In the genomic region with DNA sequence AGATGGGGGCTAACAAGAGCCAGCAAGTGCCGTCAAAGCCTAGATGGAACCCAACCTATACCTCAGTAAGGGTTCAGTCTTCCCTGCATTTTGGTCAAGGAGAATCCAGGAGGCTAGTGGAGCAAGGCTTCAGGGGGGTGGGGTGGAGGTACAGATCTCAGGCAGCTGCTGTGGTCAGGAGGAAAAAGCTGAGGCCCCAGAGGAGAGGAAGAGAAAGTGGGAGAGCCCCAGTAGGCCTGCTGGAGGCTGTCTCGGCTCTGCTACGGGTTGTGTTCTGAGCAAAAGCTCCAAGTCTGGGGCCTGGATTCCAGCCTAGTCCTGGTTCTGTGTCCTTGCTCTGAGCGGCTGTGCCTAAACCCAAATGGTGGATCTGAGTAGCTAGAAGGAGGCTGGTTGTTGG, we compare ENCODE assay signal across 25 mouse cellular contexts. TPM values are rescaled to one million over a fixed set of nuclear protein-coding genes. Genes with fewer than 3 reads are reported as not detected.
A peak's percentile ranks its signal among the peaks of the same experiment; 100 is the strongest.
DNase-seq lines count a peak whose midpoint lies in the region; ATAC-seq and TF ChIP-seq lines count a peak whose summit lies in the region.
"Had no signal": no experiment of that assay in that cellular context is flagged by ENCODE, and none has a peak within 500 bp of the region (broad histone marks: within the 10 kb centered on the region; RNA-seq: fewer than 3 reads in every experiment).

No protein-coding gene starts in this region.

- H3K9me3 ChIP-seq in liver, embryonic 13.5 days (replicated peaks), result no peaks in the 10 kb centered on the region
- no peaks in the 10 kb centered on the region for H3K9me3 ChIP-seq in liver, embryonic 11.5 days (ENCODE audit: control insufficient read depth, low read length)
- H3K9me3 ChIP-seq: embryonic facial prominence, embryonic 10.5 days; forebrain, embryonic 12.5 days; heart, embryonic 15.5 days; limb, embryonic 13.5 days; midbrain, embryonic 13.5 days had no signal

- H3K9ac ChIP-seq in liver, embryonic 13.5 days, result no peak overlapping the region
- H3K9ac ChIP-seq in liver, embryonic 11.5 days (ENCODE audit: low read depth, low read length), result no peak overlapping the region
- H3K9ac ChIP-seq: forebrain, embryonic 12.5 days; heart, embryonic 15.5 days; limb, embryonic 13.5 days; lung, embryonic 14.5 days; midbrain, embryonic 13.5 days had no signal

- H3K4me3 ChIP-seq in liver, embryonic 13.5 days (replicated peaks), result no peak overlapping the region
- H3K4me3 ChIP-seq in liver, embryonic 11.5 days (ENCODE audit: low read depth, low read length), result no peak overlapping the region
- H3K4me3 ChIP-seq in cerebellum, adult 2 months (replicated peaks; ENCODE audit: insufficient read depth, low read depth, low read length), result no peak overlapping the region
- H3K4me3 ChIP-seq: embryonic facial prominence, embryonic 10.5 days; forebrain, embryonic 12.5 days; heart, embryonic 15.5 days; layer of hippocampus, adult 2 months; limb, embryonic 13.5 days; midbrain, embryonic 13.5 days; myocyte had no signal

- peaks cover 51% of the 10 kb centered on the region for H3K27me3 ChIP-seq in liver, embryonic 13.5 days
- H3K27me3 ChIP-seq in liver, embryonic 11.5 days (replicated peaks; ENCODE audit: control insufficient read depth, insufficient read depth, low read length), result peaks cover 35% of the 10 kb centered on the region
- H3K27me3 ChIP-seq in cerebellum, adult 2 months (ENCODE audit: control insufficient read depth, insufficient read depth, low read length), result no peaks in the 10 kb centered on the region

- 0 out of 2 replicates have a peak overlapping the region, but pooled peaks have one; percentile 29 for H3K27ac ChIP-seq in liver, embryonic 13.5 days
- H3K27ac ChIP-seq in liver, embryonic 11.5 days (ENCODE audit: low read depth, low read length), result no peak overlapping the region
- no peak overlapping the region for H3K27ac ChIP-seq in cerebellum, adult 2 months (ENCODE audit: insufficient read depth, low read length)
- H3K27ac ChIP-seq: embryonic facial prominence, embryonic 10.5 days; forebrain, embryonic 12.5 days; heart, embryonic 15.5 days; hindbrain, postnatal 0 days; layer of hippocampus, adult 2 months; limb, embryonic 13.5 days; midbrain, embryonic 13.5 days had no signal

- no peak overlapping the region for H3K4me2 ChIP-seq in liver, embryonic 13.5 days
- no peak overlapping the region for H3K4me2 ChIP-seq in liver, embryonic 11.5 days
- H3K4me2 ChIP-seq: forebrain, embryonic 12.5 days; heart, embryonic 15.5 days; limb, embryonic 13.5 days; lung, embryonic 14.5 days; midbrain, embryonic 13.5 days had no signal

- DNase-seq in liver, embryonic 13.5 days, result no peak
- DNase-seq in liver, embryonic 11.5 days (ENCODE audit: low spot score), result no peak
- peak; percentile 58 to 59 for DNase-seq in B cell, adult 2 months
- DNase-seq in cerebellum, adult 2 months, result no peak
- no peak for DNase-seq in frontal cortex, postnatal 10 days (ENCODE audit: low spot score in 2 of 2)
- DNase-seq: adrenal gland, postnatal 10 days; cerebellum, adult 11-12 months; cerebellum, postnatal 36 days; gastrocnemius, postnatal 10 days; kidney, adult 11 months; kidney, postnatal 10 days; layer of hippocampus, postnatal 36 days; lung, embryonic 14.5 days; lung, postnatal 36 days had no signal

- ATAC-seq in liver, embryonic 13.5 days (ENCODE audit: low read depth), result no peak
- no peak for ATAC-seq in liver, embryonic 11.5 days (replicated peaks; ENCODE audit: low FRiP score)
- ATAC-seq in common myeloid progenitor, adult 5-6 weeks (replicated peaks; ENCODE audit: low read depth, poor library complexity, severe bottlenecking), result peak; percentile 46
- peak; percentile 30 for ATAC-seq in megakaryocyte progenitor cell, adult 5-6 weeks (replicated peaks; ENCODE audit: poor library complexity)
- ATAC-seq: hindbrain, postnatal 0 days; midbrain, embryonic 13.5 days had no signal

- TF ChIP-seq CTCF in cerebellum, adult 2 months (IDR thresholded peaks at IDR 0.05; ENCODE audit: borderline replicate concordance, insufficient read depth, low read depth, low read length), result no peak

- H3K36me3 ChIP-seq in liver, embryonic 13.5 days, result no peaks in the 10 kb centered on the region
- no peaks in the 10 kb centered on the region for H3K36me3 ChIP-seq in liver, embryonic 11.5 days (ENCODE audit: control insufficient read depth, insufficient read depth, low read length)
- H3K36me3 ChIP-seq: embryonic facial prominence, embryonic 10.5 days; forebrain, embryonic 12.5 days; heart, embryonic 15.5 days; limb, embryonic 13.5 days; midbrain, embryonic 13.5 days had no signal

- WGBS in liver, embryonic 13.5 days (ENCODE audit: insufficient replicate concordance), result 46% methylated on average over 4 of the region's 4 CpGs
- 64% methylated on average over 4 of the region's 4 CpGs for WGBS in liver, embryonic 11.5 days
- 94% methylated on average over 4 of the region's 4 CpGs for WGBS in cerebellum, adult 2 months

- no peak for TF ChIP-seq POLR2A in cerebellum, adult 2 months (IDR thresholded peaks at IDR 0.05; ENCODE audit: borderline replicate concordance, insufficient read depth, low read length)

- peaks cover 21% of the 10 kb centered on the region for H3K4me1 ChIP-seq in liver, embryonic 13.5 days (replicated peaks)
- H3K4me1 ChIP-seq in liver, embryonic 11.5 days (replicated peaks; ENCODE audit: control insufficient read depth, insufficient read depth, low read length), result peaks cover 16% of the 10 kb centered on the region
- 0 out of 2 replicates have a peak, but pooled peaks cover 4% of the 10 kb centered on the region for H3K4me1 ChIP-seq in cerebellum, adult 2 months (ENCODE audit: control insufficient read depth, insufficient read depth, low read length)

RNA-seq across cellular contexts. Expression of gene Tlr9, which starts 0.6 kb away (rescaled TPM):
- 0.07 TPM in 1 of 2 replicates, not detected in the other for polyA plus RNA-seq in liver, embryonic 13.5 days (2015; fragmentation: Nextera tagmentation; extraction: Ambion mirVana)
- polyA plus RNA-seq in liver, embryonic 11.5 days (2014; fragmentation: Nextera tagmentation; extraction: Ambion mirVana), result not detected in 2 replicates
- total RNA-seq in common myeloid progenitor, adult 5-6 weeks (2017), result 0.41 and 0.53 TPM in 2 replicates
- 2.2 and 4.5 TPM in 2 replicates for total RNA-seq in megakaryocyte progenitor cell, adult 5-6 weeks (2015)
- total RNA-seq in megakaryocyte progenitor cell, adult 5-6 weeks (2017), result 0.37 and 0.46 TPM in 2 replicates
- polyA plus RNA-seq in cerebellum, adult 2 months (2012; rRNA removed), result 0.31 and 0.57 TPM in 2 replicates
- polyA plus RNA-seq: C2C12; embryonic facial prominence, embryonic 10.5 days; forebrain, embryonic 12.5 days; midbrain, embryonic 13.5 days; myocyte had no signal

RNA-seq across cellular contexts. Expression of gene Twf2, which starts 20.1 kb away (rescaled TPM):
- 25.6 and 26.3 TPM in 2 replicates for polyA plus RNA-seq in liver, embryonic 13.5 days (2015; fragmentation: Nextera tagmentation; extraction: Ambion mirVana)
- polyA plus RNA-seq in liver, embryonic 11.5 days (2014; fragmentation: Nextera tagmentation; extraction: Ambion mirVana), result 58.4 and 61.1 TPM in 2 replicates
- 42.5 and 44.4 TPM in 2 replicates for total RNA-seq in common myeloid progenitor, adult 5-6 weeks (2017)
- total RNA-seq in megakaryocyte progenitor cell, adult 5-6 weeks (2015), result 45.1 and 46.4 TPM in 2 replicates
- 67.5 and 80.6 TPM in 2 replicates for total RNA-seq in megakaryocyte progenitor cell, adult 5-6 weeks (2017)
- polyA plus RNA-seq in cerebellum, adult 2 months (2012; rRNA removed), result 54.7 and 59.1 TPM in 2 replicates

RNA-seq across cellular contexts. Expression of gene Ppm1m, which starts 23.4 kb away (rescaled TPM):
- polyA plus RNA-seq in liver, embryonic 13.5 days (2015; fragmentation: Nextera tagmentation; extraction: Ambion mirVana), result 10.0 and 12.1 TPM in 2 replicates
- polyA plus RNA-seq in liver, embryonic 11.5 days (2014; fragmentation: Nextera tagmentation; extraction: Ambion mirVana), result 25.3 and 26.9 TPM in 2 replicates
- 9.4 and 14.7 TPM in 2 replicates for total RNA-seq in common myeloid progenitor, adult 5-6 weeks (2017)
- total RNA-seq in megakaryocyte progenitor cell, adult 5-6 weeks (2015), result 14.3 and 16.9 TPM in 2 replicates
- total RNA-seq in megakaryocyte progenitor cell, adult 5-6 weeks (2017), result 15.5 and 23.7 TPM in 2 replicates
- 36.0 and 38.9 TPM in 2 replicates for polyA plus RNA-seq in cerebellum, adult 2 months (2012; rRNA removed)

RNA-seq across cellular contexts. Expression of gene Alas1, which starts 25.5 kb away (rescaled TPM):
- 37.7 and 43.7 TPM in 2 replicates for polyA plus RNA-seq in liver, embryonic 13.5 days (2015; fragmentation: Nextera tagmentation; extraction: Ambion mirVana)
- 57.4 and 67.9 TPM in 2 replicates for polyA plus RNA-seq in liver, embryonic 11.5 days (2014; fragmentation: Nextera tagmentation; extraction: Ambion mirVana)
- total RNA-seq in common myeloid progenitor, adult 5-6 weeks (2017), result 76.9 and 90.2 TPM in 2 replicates
- 559 and 576 TPM in 2 replicates for total RNA-seq in megakaryocyte progenitor cell, adult 5-6 weeks (2015)
- 961 and 988 TPM in 2 replicates for total RNA-seq in megakaryocyte progenitor cell, adult 5-6 weeks (2017)
- 117 and 134 TPM in 2 replicates for polyA plus RNA-seq in cerebellum, adult 2 months (2012; rRNA removed)

RNA-seq across cellular contexts. Expression of gene Wdr82, which starts 52.3 kb away (rescaled TPM):
- 7.8 and 7.9 TPM in 2 replicates for polyA plus RNA-seq in liver, embryonic 13.5 days (2015; fragmentation: Nextera tagmentation; extraction: Ambion mirVana)
- polyA plus RNA-seq in liver, embryonic 11.5 days (2014; fragmentation: Nextera tagmentation; extraction: Ambion mirVana), result 18.8 TPM in 2 replicates
- total RNA-seq in common myeloid progenitor, adult 5-6 weeks (2017), result 82.8 and 88.2 TPM in 2 replicates
- 58.1 and 58.5 TPM in 2 replicates for total RNA-seq in megakaryocyte progenitor cell, adult 5-6 weeks (2015)
- total RNA-seq in megakaryocyte progenitor cell, adult 5-6 weeks (2017), result 63.6 and 72.5 TPM in 2 replicates
- polyA plus RNA-seq in cerebellum, adult 2 months (2012; rRNA removed), result 137 and 140 TPM in 2 replicates

Comparison
In these comparisons a context has a peak if more than half of its experiments do, and no peak if none do; other contexts are left out.
1. ATAC-seq: peak in common myeloid progenitor, adult 5-6 weeks (single experiment) and megakaryocyte progenitor cell, adult 5-6 weeks (single experiment); none in liver, embryonic 13.5 days (single experiment) and liver, embryonic 11.5 days (single experiment).
2. DNase-seq: peak in B cell, adult 2 months (2 of 2); none in liver, embryonic 13.5 days (single experiment), liver, embryonic 11.5 days (single experiment), cerebellum, adult 2 months (0 of 2) and frontal cortex, postnatal 10 days (0 of 2).